Mouse (Mus musculus) G1E (cell line): ENCODE measurements at regions not wholly inside any gene's neighbourhood (a gene's known extent, or its start where the extent isn't known, plus 50 kb on each side); places are given as distances from the start of the nearest gene placed in this dataset.

ENCODE experiments used
- CTCF ChIP-seq: IDR thresholded peaks from 2 replicates; pipeline ENCODE4 v1.5.1; 2012; ENCODE audit warnings: low read depth, low read length, inconsistent platforms, mixed read lengths
- GATA1 ChIP-seq: IDR thresholded peaks from 2 replicates; pipeline ENCODE4 v1.6.1; 2012; ENCODE audit warnings: borderline replicate concordance, low read length, inconsistent platforms, mixed read lengths
- GATA2 ChIP-seq: IDR thresholded peaks from 2 replicates; pipeline ENCODE4 v1.6.1; 2012; ENCODE audit warnings: low read depth, low read length, inconsistent platforms, borderline replicate concordance
- TAL1 ChIP-seq: conservative IDR thresholded peaks from 2 replicates; pipeline ENCODE4 v1.6.1; 2012; ENCODE audit warnings: low read depth, low read length, inconsistent platforms, mixed read lengths

- no peak for TF ChIP-seq TAL1
- TF ChIP-seq CTCF, result no peak
- TF ChIP-seq GATA1, result no peak
- no peak for TF ChIP-seq GATA2
Observed at GRCm38 (mm10) chr3:21485454-21485853, 591.0 kb upstream of the Tbl1xr1 start.
